Mouse (Mus musculus) left cerebral cortex, postnatal 4 days (tissue): ENCODE results near the gene Thtpa. TPM values are rescaled to one million over a fixed set of nuclear protein-coding genes. Genes with fewer than 3 reads are reported as not detected.

Source experiments
- DNase-seq: peaks from one replicate; pipeline ENCODE4 v3.0.0-alpha.2; 2022
- intact Hi-C: fragments of 180-260 bp; cut with DNase I; formaldehyde crosslinking; loops from one replicate; pipeline ENCODE4 v1.15.1; 2025
- total RNA-seq, 2 experiments: library from RNA; stranded (reverse); gene quantifications; 2 replicates each; pipeline ENCODE4 v1.2.3; 2021

The Thtpa gene
- total RNA-seq, 2 experiments from 2014 or later, result 34.7 to 35.7 TPM

GRCm38 (mm10) chr14:55104365-55104764 is 9.8 kb downstream of the Thtpa start:
- no peak for DNase-seq
- intact Hi-C loops, result no loop called here

- intact Hi-C loops, result no loop called here
- DNase-seq, result no peak
These were observed 10.8 kb downstream of the Thtpa start for GRCm38 (mm10) chr14:55105386-55105785.

GRCm38 (mm10) chr14:55105836-55106809 is 11.5 kb downstream of the Thtpa start, which contains the start of gene Ap1g2:
Gene Ap1g2, minus strand, starts transcription at chr14:55106593.
- intact Hi-C loops, result no loop called here
- DNase-seq, result peak; percentile 82

- intact Hi-C loops, result no loop called here
- DNase-seq, result no peak
These were observed 12.4 kb downstream of the Thtpa start for GRCm38 (mm10) chr14:55106990-55107389.

GRCm38 (mm10) chr14:55108202-55108870 is 13.8 kb downstream of the Thtpa start:
- intact Hi-C loops, result no loop called here
- peak; percentile 84 for DNase-seq

- DNase-seq, result no peak
- intact Hi-C loops, result no loop called here
These were observed 14.7 kb downstream of the Thtpa start for GRCm38 (mm10) chr14:55109048-55109873.

GRCm38 (mm10) chr14:55110076-55110475 is 15.5 kb downstream of the Thtpa start:
- intact Hi-C loops, result no loop called here
- no peak for DNase-seq

- DNase-seq, result no peak
- intact Hi-C loops, result no loop called here
These were observed 17.1 kb downstream of the Thtpa start for GRCm38 (mm10) chr14:55111720-55112119.

GRCm38 (mm10) chr14:55113351-55113974 is 18.9 kb downstream of the Thtpa start:
- no peak for DNase-seq
- intact Hi-C loops, result no loop called here

GRCm38 (mm10) chr14:55113975-55114645 is 19.5 kb downstream of the Thtpa start:
- DNase-seq, result peak; percentile 50
- intact Hi-C loops, result no loop called here

- peak; percentile 69 for DNase-seq
- intact Hi-C loops, result no loop called here
These were observed 20.4 kb downstream of the Thtpa start for GRCm38 (mm10) chr14:55114759-55115701.

GRCm38 (mm10) chr14:55115846-55116245 is 21.3 kb downstream of the Thtpa start:
- intact Hi-C loops, result no loop called here
- DNase-seq, result no peak

GRCm38 (mm10) chr14:55116425-55117200 is 22.0 kb downstream of the Thtpa start, which contains the start of gene Jph4:
Gene Jph4, minus strand, starts transcription at chr14:55116935.
- DNase-seq, result peak; percentile 61
- intact Hi-C loops, result no loop called here

GRCm38 (mm10) chr14:55118852-55119251 is 24.3 kb downstream of the Thtpa start:
- peak; percentile 71 for DNase-seq

GRCm38 (mm10) chr14:55119421-55120134 is 25.0 kb downstream of the Thtpa start:
- no peak for DNase-seq

More at GRCm38 (mm10) chr14:55118852-55119251, 24.3 kb downstream of the Thtpa start:
- intact Hi-C loops, result no loop called here

GRCm38 (mm10) chr14:55121947-55122346 is 27.4 kb downstream of the Thtpa start:
- peak; percentile 94 for DNase-seq
- intact Hi-C loops, result loop anchor here (10.0 kb wide), 1 partner anchor 83 kb away; no protein-coding TSS in a partner anchor

More at GRCm38 (mm10) chr14:55119421-55120134, 25.0 kb downstream of the Thtpa start:
- intact Hi-C loops, result loop anchor here (10.0 kb wide), 1 partner anchor 85 kb away; no protein-coding TSS in a partner anchor

- intact Hi-C loops, result loop anchor here (10.0 kb wide), 1 partner anchor 82 kb away; no protein-coding TSS in a partner anchor
- DNase-seq, result no peak
These were observed 27.8 kb downstream of the Thtpa start for GRCm38 (mm10) chr14:55122359-55122758.
